Mouse (Mus musculus) kidney, adult 2 months (tissue): Measurements from ENCODE around the gene Dusp7.

Experiments
- CTCF ChIP-seq: fragments of 200-500 bp; conservative IDR thresholded peaks from 2 replicates; pipeline ENCODE4 v1.5.1; 2011; ENCODE audit warnings: low read depth, mild to moderate bottlenecking, control low read depth, low read length, moderate library complexity, mixed read lengths; ENCODE audit not compliant: insufficient read depth, insufficient read length
- POLR2A ChIP-seq: fragments of 200-500 bp; IDR thresholded peaks from one replicate; pipeline ENCODE4 v1.6.1; 2011; ENCODE audit warnings: low read depth, low read length, control low read depth

GRCm38 (mm10) chr9:106398667-106399311, 30.4 kb downstream of the Dusp7 start:
- no peak for TF ChIP-seq CTCF
- TF ChIP-seq POLR2A = no peak
